Mouse (Mus musculus) CH12.LX (cell line): ENCODE results near the gene Grm8.

Experiments used
- CHD1 ChIP-seq: IDR thresholded peaks from 2 replicates; pipeline ENCODE4 v1.6.1; 2012; ENCODE audit warnings: low read depth, low read length, improper control_type of control experiment, inconsistent platforms
- ELF1 ChIP-seq: IDR thresholded peaks from 2 replicates; pipeline ENCODE4 v1.6.1; 2014; ENCODE audit warnings: low read depth, mild to moderate bottlenecking, inconsistent platforms, low read length, improper control_type of control experiment
- EP300 ChIP-seq: IDR thresholded peaks from 2 replicates; pipeline ENCODE4 v1.6.1; 2011; ENCODE audit warnings: low read length, improper control_type of control experiment
- ETS1 ChIP-seq: conservative IDR thresholded peaks from 2 replicates; pipeline ENCODE4 v1.6.1; 2012; ENCODE audit warnings: low read depth, mild to moderate bottlenecking, inconsistent platforms, low read length, improper control_type of control experiment, moderate library complexity
- HCFC1 ChIP-seq: IDR thresholded peaks from 2 replicates; pipeline ENCODE4 v1.6.1; 2012; ENCODE audit warnings: low read depth, mild to moderate bottlenecking, inconsistent platforms, low read length, improper control_type of control experiment
- MAZ ChIP-seq: IDR thresholded peaks from 2 replicates; pipeline ENCODE4 v1.6.1; 2012; ENCODE audit warnings: low read depth, mild to moderate bottlenecking, inconsistent platforms, low read length, improper control_type of control experiment, moderate library complexity
- POLR2A ChIP-seq: IDR thresholded peaks from 2 replicates; pipeline ENCODE4 v1.6.1; 2011; ENCODE audit warnings: low read depth, mild to moderate bottlenecking, improper control_type of control experiment, low read length
- SIN3A ChIP-seq: IDR thresholded peaks from 2 replicates; pipeline ENCODE4 v1.6.1; 2012; ENCODE audit warnings: low read length, improper control_type of control experiment, inconsistent platforms
- TCF12 ChIP-seq: IDR thresholded peaks from 2 replicates; pipeline ENCODE4 v1.6.1; 2014; ENCODE audit warnings: low read depth, mild to moderate bottlenecking, inconsistent platforms, low read length, improper control_type of control experiment
- USF1 ChIP-seq: IDR thresholded peaks from 2 replicates; pipeline ENCODE4 v1.6.1; 2014; ENCODE audit warnings: low read depth, mild to moderate bottlenecking, inconsistent platforms, low read length, improper control_type of control experiment
- ZNF384 ChIP-seq: IDR thresholded peaks from 2 replicates; pipeline ENCODE4 v1.6.1; 2012; ENCODE audit warnings: low read depth, low read length, improper control_type of control experiment, inconsistent platforms

DNA sequence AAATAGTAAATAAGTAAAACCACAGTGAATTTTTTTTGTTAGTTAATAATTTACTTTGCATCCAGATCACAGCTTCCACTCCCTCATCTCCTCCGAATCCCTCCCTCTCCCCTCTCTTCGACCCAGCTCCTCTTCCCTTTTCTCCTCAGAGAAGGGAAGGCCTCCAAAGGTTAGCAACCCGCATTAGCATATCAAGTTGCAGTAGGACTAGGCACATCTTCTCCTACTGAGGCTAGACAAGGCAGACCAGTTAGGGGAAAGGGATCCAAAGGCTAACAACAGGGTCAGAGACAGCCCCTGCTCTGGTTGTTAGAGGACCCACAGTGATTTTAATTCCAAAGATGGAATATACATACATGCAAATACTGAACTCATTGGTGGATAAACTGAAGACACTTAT is 60.5 kb downstream of the Grm8 start:
- TF ChIP-seq HCFC1 (no peak), ELF1 (no peak), MAZ (no peak), POLR2A (no peak), EP300 (no peak), ZNF384 (no peak), SIN3A (no peak), USF1 (no peak), CHD1 (no peak), TCF12 (no peak), ETS1 (no peak)
